8 mouse cellular contexts compared by ENCODE assay signal in the genomic region with DNA sequence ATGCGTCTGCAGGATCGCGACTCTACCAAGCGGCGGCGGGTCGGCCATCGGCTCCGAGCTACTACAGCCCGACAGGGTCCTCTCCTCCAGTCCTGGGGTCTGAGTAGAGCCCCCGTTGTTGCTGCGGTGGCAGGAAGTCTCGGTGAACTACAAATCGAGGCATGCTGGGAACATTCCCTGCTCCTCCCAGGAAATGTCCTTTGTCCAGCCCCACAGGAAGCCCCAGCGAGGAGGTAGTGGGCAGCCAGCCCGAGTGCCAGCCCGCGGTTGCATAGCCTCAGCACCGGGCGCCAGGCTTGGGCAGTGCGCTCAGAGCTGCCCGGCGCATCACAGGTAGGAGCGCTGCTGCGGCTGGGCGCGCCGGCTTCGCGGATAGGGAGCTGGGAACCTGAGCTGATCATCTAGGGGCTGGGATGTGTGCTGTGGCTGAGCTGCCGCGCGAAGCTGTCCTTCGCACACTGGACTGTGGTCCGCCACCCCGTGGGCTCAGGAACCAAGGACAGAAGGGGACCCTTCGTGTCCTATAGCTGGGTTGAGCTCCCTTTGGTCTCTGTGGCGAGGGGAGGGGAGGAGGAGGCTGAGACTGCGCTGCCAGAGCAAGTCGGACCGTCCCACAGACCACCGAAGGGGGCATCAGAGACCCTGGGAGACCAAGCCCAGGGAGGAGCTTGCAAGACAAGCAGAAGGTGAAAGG. TPM values are rescaled to one million over a fixed set of nuclear protein-coding genes. Genes with fewer than 3 reads are reported as not detected.
DNase-seq lines count a peak whose midpoint lies in the region; ATAC-seq and TF ChIP-seq lines count a peak whose summit lies in the region.

A gene (plus strand): TSS at position 216 of the 694 bp plus-strand sequence.

- WGBS in thymus, adult 2 months, result 2% methylated on average over 42 of the region's 42 CpGs
- 0% methylated on average over 29 of the region's 42 CpGs for WGBS in embryonic facial prominence, embryonic 14.5 days
- WGBS in limb, embryonic 12.5 days, result under 1% methylated on average over 42 of the region's 42 CpGs
- WGBS in midbrain, embryonic 12.5 days, result under 1% methylated on average over 42 of the region's 42 CpGs

- H3K9ac ChIP-seq in embryonic facial prominence, embryonic 14.5 days (ENCODE audit: low read depth, low read length), result peak within 1 kb of the TSS; percentile 89
- H3K9ac ChIP-seq in limb, embryonic 12.5 days (replicated peaks), result peak within 1 kb of the TSS; percentile 90
- H3K9ac ChIP-seq in midbrain, embryonic 12.5 days (replicated peaks), result peak within 1 kb of the TSS; percentile 92

- peak within 1 kb of the TSS; percentile 22 for H3K4me3 ChIP-seq in thymus, adult 2 months (ENCODE audit: control insufficient read depth, insufficient read depth, low read length)
- peak within 1 kb of the TSS; percentile 92 for H3K4me3 ChIP-seq in embryonic facial prominence, embryonic 14.5 days (ENCODE audit: low read depth, low read length)
- H3K4me3 ChIP-seq in limb, embryonic 12.5 days (replicated peaks), result peak within 1 kb of the TSS; percentile 90
- peak within 1 kb of the TSS; percentile 89 for H3K4me3 ChIP-seq in midbrain, embryonic 12.5 days

- H3K9me3 ChIP-seq in embryonic facial prominence, embryonic 14.5 days (ENCODE audit: control insufficient read depth, low read length), result no peaks in the 10 kb centered on the region
- no peaks in the 10 kb centered on the region for H3K9me3 ChIP-seq in limb, embryonic 12.5 days
- no peaks in the 10 kb centered on the region for H3K9me3 ChIP-seq in midbrain, embryonic 12.5 days

- H3K4me2 ChIP-seq in embryonic facial prominence, embryonic 14.5 days (ENCODE audit: low read depth, low read length), result peak within 1 kb of the TSS; percentile 95
- H3K4me2 ChIP-seq in limb, embryonic 12.5 days, result peak within 1 kb of the TSS; percentile 96
- H3K4me2 ChIP-seq in midbrain, embryonic 12.5 days (replicated peaks), result peak within 1 kb of the TSS; percentile 87

- TF ChIP-seq CTCF in thymus, adult 2 months (IDR thresholded peaks at IDR 0.05; ENCODE audit: borderline replicate concordance, control insufficient read depth, extremely low read depth, insufficient read depth, low read length, poor library complexity), result no peak

- no peak for DNase-seq in thymus, adult 2 months
- no peak for DNase-seq in thymus, postnatal 0 days (ENCODE audit: low spot score)
- peak; percentile 90 for DNase-seq in embryonic facial prominence, embryonic 14.5 days (ENCODE audit: low spot score)
- DNase-seq in heart, adult 9 months (ENCODE audit: low spot score in 2 of 2), result peak; percentile 78 to 79
- DNase-seq in kidney, adult 9 months, result peak; percentile 91
- DNase-seq in splenic B cell, adult 2 months (ENCODE audit: low read depth, low spot score), result peak; percentile 13

- no peak within 1 kb of the TSS for H3K27ac ChIP-seq in thymus, adult 2 months (ENCODE audit: control insufficient read depth, insufficient read depth, low read length)
- H3K27ac ChIP-seq in embryonic facial prominence, embryonic 14.5 days (replicated peaks; ENCODE audit: low read depth, low read length), result peak within 1 kb of the TSS; percentile 65; the same call in 1 of the 2 replicates
- H3K27ac ChIP-seq in limb, embryonic 12.5 days, result peak within 1 kb of the TSS; percentile 75
- H3K27ac ChIP-seq in midbrain, embryonic 12.5 days (replicated peaks), result peak within 1 kb of the TSS; percentile 90

- ATAC-seq in embryonic facial prominence, embryonic 14.5 days (ENCODE audit: low read depth), result peak; percentile 93
- peak; percentile 85 for ATAC-seq in limb, embryonic 12.5 days (ENCODE audit: insufficient number of reproducible peaks, insufficient read depth, low FRiP score, low TSS enrichment, low read depth)
- ATAC-seq in midbrain, embryonic 12.5 days (ENCODE audit: low FRiP score, low read depth), result peak; percentile 92

- 0 out of 2 replicates have a peak, but pooled peaks cover 4% of the 10 kb centered on the region for H3K4me1 ChIP-seq in thymus, adult 2 months (replicated peaks; ENCODE audit: control insufficient read depth, insufficient read depth, low read length)
- H3K4me1 ChIP-seq in embryonic facial prominence, embryonic 14.5 days (ENCODE audit: control insufficient read depth, insufficient read depth, low read length), result peaks cover 6% of the 10 kb centered on the region
- H3K4me1 ChIP-seq in limb, embryonic 12.5 days (replicated peaks), result peaks cover 9% of the 10 kb centered on the region
- H3K4me1 ChIP-seq in midbrain, embryonic 12.5 days, result peaks cover 19% of the 10 kb centered on the region

- no peak for TF ChIP-seq POLR2A in thymus, adult 2 months (IDR thresholded peaks at IDR 0.05; ENCODE audit: control insufficient read depth, extremely low read depth, insufficient read depth, low read length, poor library complexity)

- H3K36me3 ChIP-seq in thymus, adult 2 months (ENCODE audit: control insufficient read depth, insufficient read depth, low read length), result no peaks in the 10 kb centered on the region
- no peaks in the 10 kb centered on the region for H3K36me3 ChIP-seq in embryonic facial prominence, embryonic 14.5 days (ENCODE audit: control insufficient read depth, insufficient read depth, low read length)
- H3K36me3 ChIP-seq in limb, embryonic 12.5 days, result no peaks in the 10 kb centered on the region
- H3K36me3 ChIP-seq in midbrain, embryonic 12.5 days, result no peaks in the 10 kb centered on the region
- no peaks in the 10 kb centered on the region for H3K36me3 ChIP-seq in splenic B cell, adult 2 months (ENCODE audit: control insufficient read depth, insufficient read depth, low read length, poor library complexity, severe bottlenecking)

- peaks cover 12% of the 10 kb centered on the region for H3K27me3 ChIP-seq in thymus, adult 2 months (ENCODE audit: control insufficient read depth, insufficient read depth, low read length)
- H3K27me3 ChIP-seq in embryonic facial prominence, embryonic 14.5 days (replicated peaks; ENCODE audit: control insufficient read depth, insufficient read depth, low read length), result no peaks in the 10 kb centered on the region
- H3K27me3 ChIP-seq in limb, embryonic 12.5 days, result no peaks in the 10 kb centered on the region
- no peaks in the 10 kb centered on the region for H3K27me3 ChIP-seq in midbrain, embryonic 12.5 days
- H3K27me3 ChIP-seq in splenic B cell, adult 2 months (ENCODE audit: control insufficient read depth, insufficient read depth, low read length, poor library complexity, severe bottlenecking), result no peaks in the 10 kb centered on the region; the same call in 1 of the 2 replicates

RNA-seq across cellular contexts. Expression of the gene that starts here (rescaled TPM):
- polyA plus RNA-seq in thymus, adult 2 months (2012; rRNA removed), result 0.66 and 0.96 TPM in 2 replicates
- 1.3 and 1.4 TPM in 2 replicates for polyA plus RNA-seq in thymus, postnatal 0 days (2015; fragmentation: Nextera tagmentation; extraction: Ambion mirVana)
- 4.8 and 6.2 TPM in 2 replicates for polyA plus RNA-seq in embryonic facial prominence, embryonic 14.5 days (2014; fragmentation: Nextera tagmentation; extraction: Ambion mirVana)
- polyA plus RNA-seq in limb, embryonic 12.5 days (2016; fragmentation: Nextera tagmentation; extraction: Ambion mirVana), result 8.9 and 9.6 TPM in 2 replicates
- polyA plus RNA-seq in midbrain, embryonic 12.5 days (2016; fragmentation: Nextera tagmentation; extraction: Ambion mirVana), result 9.9 and 10.1 TPM in 2 replicates

Comparison
In these comparisons a context has a peak if more than half of its experiments do, and no peak if none do; other contexts are left out.
1. DNase-seq: peak in embryonic facial prominence, embryonic 14.5 days (single experiment), heart, adult 9 months (2 of 2), kidney, adult 9 months (single experiment) and splenic B cell, adult 2 months (single experiment); none in thymus, adult 2 months (single experiment) and thymus, postnatal 0 days (single experiment).
2. H3K4me3 ChIP-seq: peak in every context shown above with its lines; median percentile 92 in embryonic facial prominence, embryonic 14.5 days; 90 in limb, embryonic 12.5 days; 89 in midbrain, embryonic 12.5 days; 22 in thymus, adult 2 months.
3. Peak in every context shown above with its lines, with median percentiles within 50 percentile points of each other: ATAC-seq, H3K4me2 ChIP-seq and H3K9ac ChIP-seq.